Mouse (Mus musculus) myocyte (in vitro differentiated cells): ENCODE data around the gene Fosb. TPM values are rescaled to one million over a fixed set of nuclear protein-coding genes. Genes with fewer than 3 reads are reported as not detected.

Experiments
- H3K27me3 ChIP-seq: one replicate; pipeline ENCODE4 v1.6.1; 2011; ENCODE audit not compliant: control insufficient read depth, insufficient read depth, insufficient read length
- H3K36me3 ChIP-seq: one replicate; pipeline ENCODE4 v1.6.1; 2011; ENCODE audit not compliant: control insufficient read depth, insufficient read depth
- H3K4me2 ChIP-seq: one replicate; pipeline ENCODE4 v1.6.1; 2011; ENCODE audit warnings: low read depth, control low read depth
- H3K4me3 ChIP-seq: one replicate; pipeline ENCODE4 v1.5.1; 2011; ENCODE audit warnings: mild to moderate bottlenecking, control low read depth, moderate library complexity
- H3K79me2 ChIP-seq: one replicate; pipeline ENCODE4 v1.6.1; 2011; ENCODE audit not compliant: control insufficient read depth, insufficient read depth
- H3ac ChIP-seq: one replicate; pipeline ENCODE4 v1.6.1; 2011; ENCODE audit not compliant: control insufficient read depth, insufficient read length
- CEBPB ChIP-seq: IDR thresholded peaks from 2 replicates; pipeline ENCODE4 v1.6.1; 2011; ENCODE audit warnings: mild to moderate bottlenecking, moderate library complexity; ENCODE audit not compliant: poor library complexity, insufficient read depth, severe bottlenecking
- E2F4 ChIP-seq: IDR thresholded peaks from one replicate; pipeline ENCODE4 v1.6.1; 2011; ENCODE audit warnings: mild to moderate bottlenecking, control low read depth, moderate library complexity; ENCODE audit not compliant: insufficient read depth
- MAX ChIP-seq: IDR thresholded peaks from one replicate; pipeline ENCODE4 v1.6.1; 2011; ENCODE audit warnings: low read depth, mild to moderate bottlenecking, control low read depth
- MYOD1 ChIP-seq, 3 experiments: IDR thresholded peaks; one replicate each; pipeline ENCODE4 v1.6.1; 2011; ENCODE audit warnings: control low read depth in 2 of 3, low read depth in 2 of 3, mild to moderate bottlenecking in 2 of 3, moderate library complexity in 1 of 3; ENCODE audit not compliant: insufficient read length in 2 of 3, control insufficient read depth in 1 of 3
- MYOG ChIP-seq, 3 experiments: IDR thresholded peaks; one replicate each; pipeline ENCODE4 v1.6.1; 2011; ENCODE audit warnings: control low read depth in 2 of 3, low read depth in 2 of 3, mild to moderate bottlenecking in 2 of 3; ENCODE audit not compliant: insufficient read length in 2 of 3, control insufficient read depth in 1 of 3, insufficient read depth in 1 of 3
- POLR2A ChIP-seq: IDR thresholded peaks from one replicate; pipeline ENCODE4 v1.6.1; 2011; ENCODE audit warnings: low read depth, mild to moderate bottlenecking, control low read depth, moderate library complexity; ENCODE audit not compliant: insufficient read length
- POLR2AphosphoS2 ChIP-seq: IDR thresholded peaks from one replicate; pipeline ENCODE4 v1.6.1; 2011; ENCODE audit warnings: low read depth, control low read depth; ENCODE audit not compliant: insufficient read length
- REST ChIP-seq: IDR thresholded peaks from one replicate; pipeline ENCODE4 v1.6.1; 2011; ENCODE audit warnings: mild to moderate bottlenecking, control low read depth, moderate library complexity; ENCODE audit not compliant: insufficient read depth, insufficient read length
- SRF ChIP-seq: IDR thresholded peaks from one replicate; pipeline ENCODE4 v1.6.1; 2011; ENCODE audit warnings: low read depth; ENCODE audit not compliant: control insufficient read depth, insufficient read length
- TCF12 ChIP-seq: IDR thresholded peaks from one replicate; pipeline ENCODE4 v1.6.1; 2011; ENCODE audit warnings: mild to moderate bottlenecking, control low read depth; ENCODE audit not compliant: poor library complexity, insufficient read depth, severe bottlenecking
- TCF3 ChIP-seq: IDR thresholded peaks from one replicate; pipeline ENCODE4 v1.6.1; 2011; ENCODE audit warnings: low read depth, control low read depth; ENCODE audit not compliant: insufficient read length
- USF1 ChIP-seq: IDR thresholded peaks from one replicate; pipeline ENCODE4 v1.6.1; 2011; ENCODE audit warnings: low read depth, mild to moderate bottlenecking, control low read depth, moderate library complexity
- polyA plus RNA-seq: library from polyadenylated mRNA; unstranded; fragments of >200 nt; fragmentation: generic; extraction: Trizol; gene quantifications from one replicate; pipeline ENCODE4 v1.2.1, GENCODE M21; 2012; ENCODE audit warnings: missing spikeins

Fosb gene
- polyA plus RNA-seq, 1 experiment: 0.82 TPM

DNA sequence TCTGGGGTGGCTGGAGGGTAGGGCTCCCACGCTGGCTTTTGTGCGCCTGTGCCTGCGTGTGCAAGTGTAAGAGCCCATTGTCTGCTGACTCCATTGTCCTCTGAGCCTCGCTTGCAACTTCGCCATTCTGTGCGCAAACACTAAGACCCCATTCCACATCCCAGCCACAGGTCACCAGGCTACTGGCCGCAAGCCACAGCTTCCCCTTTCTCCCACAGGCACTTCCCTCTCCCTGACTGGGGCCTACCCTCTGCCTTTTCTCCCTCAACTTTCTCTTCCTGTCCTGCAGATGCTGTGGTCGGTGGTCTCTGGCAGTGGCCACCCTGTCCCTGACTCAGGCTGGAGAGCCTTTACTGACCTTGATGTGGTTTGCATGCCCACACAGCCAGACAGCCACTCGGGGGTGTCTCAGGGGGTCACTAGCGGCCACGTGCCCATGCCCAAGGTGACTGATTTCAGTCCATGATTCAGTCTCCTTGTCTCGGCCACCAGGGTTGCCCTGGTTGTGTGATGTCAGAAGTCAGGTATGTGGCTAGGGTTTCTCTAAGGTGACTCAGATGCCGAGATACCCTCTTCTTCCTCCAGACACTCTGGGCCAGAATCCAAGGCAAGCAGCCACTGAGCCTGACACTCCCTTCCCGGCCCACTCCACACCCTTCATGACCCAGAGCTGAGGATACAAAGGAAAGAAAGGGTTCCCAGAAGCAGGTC is 6.8 kb upstream of the Fosb start:
- Histone ChIP-seq H3ac (no peak overlapping the region), H3K36me3 (no peaks in the 10 kb centered on the region), H3K79me2 (no peaks in the 10 kb centered on the region), H3K4me3 (no peak overlapping the region), H3K27me3 (no peaks in the 10 kb centered on the region), H3K4me2 (peak overlapping the region; percentile 62)
- TF ChIP-seq POLR2A (no peak), USF1 (peak; percentile 65), MYOD1 (IDR thresholded peaks at IDR 0.05; ENCODE audit: control insufficient read depth in 1 of 3, insufficient read length in 2 of 3, low read depth in 2 of 3) (peak in 1 of 3 experiments; percentile 16)

DNA sequence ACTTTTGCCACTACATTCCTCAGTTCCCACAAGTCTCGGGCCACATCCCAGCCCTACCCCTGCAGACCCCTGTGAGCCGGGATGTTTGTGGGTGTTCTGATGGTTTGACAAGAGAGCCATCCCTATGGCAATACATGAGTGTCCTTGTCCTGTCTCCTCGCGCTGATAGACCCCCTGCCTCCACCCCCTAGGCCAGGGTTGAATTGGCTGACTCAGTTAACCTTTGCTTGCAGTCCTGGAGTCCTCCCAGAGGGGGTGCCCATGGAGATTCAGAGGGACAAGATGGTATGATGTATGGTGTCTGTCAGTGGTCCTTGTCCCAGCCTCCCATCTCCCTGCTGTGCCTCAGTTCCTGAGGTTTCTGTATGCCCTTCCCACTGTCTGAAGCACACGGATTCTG is 4.2 kb upstream of the Fosb start:
- H3K4me2 ChIP-seq: no peak overlapping the region
- no peaks in the 10 kb centered on the region for H3K27me3 ChIP-seq
- H3K79me2 ChIP-seq: no peaks in the 10 kb centered on the region

DNA sequence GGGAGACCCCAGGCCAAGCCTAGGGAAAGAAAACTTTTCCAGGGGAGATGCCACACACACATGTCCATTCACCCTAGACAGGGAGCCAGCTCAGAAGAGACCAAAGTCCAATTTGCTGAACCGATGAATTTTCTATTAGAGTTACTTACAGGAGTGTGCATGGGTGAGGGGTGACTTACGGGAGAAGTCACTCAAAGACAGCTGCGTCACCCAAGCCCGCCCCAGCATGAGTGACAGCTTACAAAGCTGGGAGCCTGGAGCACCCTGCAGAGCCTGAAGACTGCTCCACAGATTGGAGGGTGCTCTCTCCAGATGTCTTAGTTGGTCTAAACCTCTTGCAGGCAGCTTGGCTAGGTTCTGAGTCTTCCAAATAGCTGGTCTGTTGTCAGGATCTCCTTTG is 2.1 kb upstream of the Fosb start:
- Histone ChIP-seq H3K4me3 (no peak overlapping the region), H3K27me3 (no peaks in the 10 kb centered on the region), H3K4me2 (no peak overlapping the region), H3K79me2 (no peaks in the 10 kb centered on the region), H3ac (no peak overlapping the region), H3K36me3 (no peaks in the 10 kb centered on the region)
- no peak for TF ChIP-seq POLR2AphosphoS2
- no peak for TF ChIP-seq MAX
- TF ChIP-seq CEBPB: no peak
- TF ChIP-seq POLR2A: no peak

More for the DNA sequence above, 4.2 kb upstream of the Fosb start:
- Histone ChIP-seq H3ac (no peak overlapping the region), H3K36me3 (no peaks in the 10 kb centered on the region), H3K4me3 (no peak overlapping the region)
- no peak for TF ChIP-seq TCF12
- no peak for TF ChIP-seq POLR2AphosphoS2
- no peak for TF ChIP-seq MYOD1 (IDR thresholded peaks at IDR 0.05; ENCODE audit: control insufficient read depth in 1 of 3, insufficient read length in 2 of 3, low read depth in 2 of 3)
- TF ChIP-seq MAX: no peak
- TF ChIP-seq E2F4: no peak
- TF ChIP-seq MYOG (IDR thresholded peaks at IDR 0.05; ENCODE audit: control insufficient read depth in 1 of 3, insufficient read depth in 1 of 3, insufficient read length in 2 of 3, low read depth in 2 of 3): no peak

DNA sequence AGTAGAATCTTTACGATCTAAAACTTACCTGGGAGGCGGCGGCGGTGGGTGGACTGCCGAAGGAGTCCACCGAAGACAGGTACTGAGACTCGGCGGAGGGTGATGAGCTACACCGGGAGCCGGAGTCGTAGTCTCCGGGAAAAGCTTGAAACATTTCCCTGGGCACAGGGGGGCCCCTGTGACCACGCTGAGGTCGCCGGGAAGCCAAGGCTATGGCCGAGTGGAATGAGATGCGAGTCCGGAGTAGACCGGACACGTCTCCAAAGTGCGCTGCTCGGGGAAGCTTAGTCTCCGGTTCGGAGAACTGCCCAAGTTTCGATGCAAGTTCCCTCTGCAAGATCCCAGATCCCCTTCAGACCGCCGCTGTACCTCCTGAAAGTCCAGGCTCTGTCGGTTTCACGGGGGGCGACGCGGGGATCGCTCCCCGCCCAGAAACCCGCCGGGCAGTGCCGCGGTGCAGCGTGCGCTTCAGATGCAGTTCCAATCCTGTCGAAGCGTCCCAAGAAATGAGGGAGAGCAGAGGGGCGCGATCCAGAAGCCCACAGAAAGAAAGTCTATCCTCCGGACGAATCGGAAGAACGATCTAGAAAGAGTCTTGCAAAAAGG is 470 bp downstream of the Fosb start:
- H3ac ChIP-seq: peak overlapping the region; percentile 13
- no peaks in the 10 kb centered on the region for H3K36me3 ChIP-seq
- no peaks in the 10 kb centered on the region for H3K79me2 ChIP-seq
- H3K4me2 ChIP-seq: peak overlapping the region; percentile 100
- TF ChIP-seq TCF3: no peak
- no peak for TF ChIP-seq REST
- TF ChIP-seq POLR2AphosphoS2: no peak
- no peak for TF ChIP-seq USF1
- TF ChIP-seq MYOG (IDR thresholded peaks at IDR 0.05; ENCODE audit: control insufficient read depth in 1 of 3, insufficient read depth in 1 of 3, insufficient read length in 2 of 3, low read depth in 2 of 3): no peak
- no peak for TF ChIP-seq E2F4
- TF ChIP-seq CEBPB: no peak
- no peak for TF ChIP-seq SRF
- TF ChIP-seq POLR2A: no peak
- TF ChIP-seq MAX: no peak
- no peak for TF ChIP-seq MYOD1 (IDR thresholded peaks at IDR 0.05; ENCODE audit: control insufficient read depth in 1 of 3, insufficient read length in 2 of 3, low read depth in 2 of 3)
- TF ChIP-seq TCF12: no peak
- peak overlapping the region; percentile 65 for H3K4me3 ChIP-seq
- H3K27me3 ChIP-seq: no peaks in the 10 kb centered on the region

DNA sequence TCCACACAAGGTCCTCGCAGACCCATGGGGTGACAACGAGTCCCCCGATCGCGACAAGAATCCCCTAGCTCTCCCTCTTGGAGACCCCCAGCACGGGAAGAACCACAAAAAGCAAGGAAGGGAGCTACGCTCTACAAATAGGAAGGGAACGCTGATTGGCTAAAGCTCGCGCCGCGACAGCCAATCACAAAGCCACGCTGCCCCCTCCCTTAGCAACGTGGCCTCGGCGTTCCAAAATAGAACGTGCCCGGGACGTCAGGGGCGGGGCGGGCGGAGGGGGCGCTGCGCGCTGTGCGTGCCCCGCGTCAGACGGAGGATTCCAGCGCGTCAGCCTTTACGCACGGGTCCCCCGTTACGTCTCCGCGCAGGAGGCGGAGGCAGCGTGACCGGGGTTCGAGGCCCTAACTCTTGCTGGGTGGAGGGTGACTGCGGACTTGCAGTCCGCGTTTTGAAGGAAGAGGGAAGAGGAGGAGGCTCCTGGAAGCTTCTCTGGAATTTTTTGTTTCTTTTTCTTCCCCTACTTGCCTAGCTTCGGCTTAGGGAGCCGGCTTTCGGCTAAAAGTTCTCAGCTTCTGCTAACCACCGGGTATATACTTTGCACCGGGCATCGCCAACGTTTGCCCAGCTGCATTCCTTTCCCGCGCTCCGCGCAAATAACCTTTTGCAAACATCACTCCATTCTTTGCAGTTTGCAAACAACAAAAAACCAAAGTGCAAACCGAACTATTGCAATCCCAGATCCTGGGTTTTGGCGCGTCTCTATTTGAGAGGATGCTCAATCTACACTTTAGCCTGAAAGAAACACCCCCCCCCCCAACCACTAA is 1.2 kb downstream of the Fosb start:
- TF ChIP-seq USF1 (no peak), CEBPB (no peak), POLR2AphosphoS2 (peak; percentile 62), MYOG (IDR thresholded peaks at IDR 0.05; ENCODE audit: control insufficient read depth in 1 of 3, insufficient read depth in 1 of 3, insufficient read length in 2 of 3, low read depth in 2 of 3) (peak in 1 of 3 experiments; percentile 14), MYOD1 (IDR thresholded peaks at IDR 0.05; ENCODE audit: control insufficient read depth in 1 of 3, insufficient read length in 2 of 3, low read depth in 2 of 3) (peak in 1 of 3 experiments; percentile 13), TCF3 (no peak), E2F4 (no peak), SRF (peak; percentile 47), TCF12 (no peak), POLR2A (peak; percentile 67)
- no peaks in the 10 kb centered on the region for H3K27me3 ChIP-seq
- H3K79me2 ChIP-seq: no peaks in the 10 kb centered on the region

More for the DNA sequence above, 1.2 kb downstream of the Fosb start:
- H3K36me3 ChIP-seq: no peaks in the 10 kb centered on the region
- peak overlapping the region; percentile 65 for H3K4me3 ChIP-seq
- H3K4me2 ChIP-seq: peak overlapping the region; percentile 100
- peak overlapping the region; percentile 13 for H3ac ChIP-seq
